Mouse (Mus musculus) C2C12 (cell line): ENCODE measurements around the gene Nxph4. TPM values are rescaled to one million over a fixed set of nuclear protein-coding genes. Genes with fewer than 3 reads are reported as not detected.
A peak's percentile ranks its signal among the peaks of the same experiment; 100 is the strongest.

ENCODE experiments used
- H3K27me3 ChIP-seq: one replicate; pipeline ENCODE4 v1.6.1; 2011; ENCODE audit not compliant: control insufficient read depth, insufficient read depth, insufficient read length
- H3K36me3 ChIP-seq: one replicate; pipeline ENCODE4 v1.6.1; 2011; ENCODE audit not compliant: control insufficient read depth, insufficient read depth
- H3K4me3 ChIP-seq: one replicate; pipeline ENCODE4 v1.5.1; 2011; ENCODE audit warnings: mild to moderate bottlenecking, control low read depth; ENCODE audit not compliant: poor library complexity, insufficient read depth, severe bottlenecking
- H3K79me2 ChIP-seq: one replicate; pipeline ENCODE4 v1.6.1; 2011; ENCODE audit not compliant: control insufficient read depth, insufficient read depth
- H3K79me3 ChIP-seq: one replicate; pipeline ENCODE4 v1.6.1; 2011; ENCODE audit warnings: low read depth, control low read depth
- H3ac ChIP-seq: one replicate; pipeline ENCODE3; 2011; ENCODE audit warnings: low read depth; ENCODE audit not compliant: control insufficient read depth, insufficient read length
- CEBPB ChIP-seq: IDR thresholded peaks from one replicate; pipeline ENCODE4 v1.6.1; 2011; ENCODE audit warnings: low read depth, mild to moderate bottlenecking, control low read depth, moderate library complexity
- CTCF ChIP-seq: IDR thresholded peaks from one replicate; pipeline ENCODE4 v1.5.1; 2011; ENCODE audit not compliant: control insufficient read depth, insufficient read depth, insufficient read length
- FOSL1 ChIP-seq: IDR thresholded peaks from one replicate; pipeline ENCODE4 v1.8.0; 2011; ENCODE audit warnings: mild to moderate bottlenecking, low read length; ENCODE audit not compliant: poor library complexity, insufficient read depth, severe bottlenecking
- MAX ChIP-seq: IDR thresholded peaks from one replicate; pipeline ENCODE4 v1.6.1; 2011; ENCODE audit warnings: mild to moderate bottlenecking, control low read depth
- MYOD1 ChIP-seq: IDR thresholded peaks from one replicate; pipeline ENCODE4 v1.6.1; 2011; ENCODE audit warnings: low read depth; ENCODE audit not compliant: control insufficient read depth, insufficient read length
- MYOG ChIP-seq: IDR thresholded peaks from one replicate; pipeline ENCODE4 v1.6.1; 2011; ENCODE audit not compliant: control insufficient read depth, insufficient read length; ENCODE audit errors: extremely low read depth
- USF1 ChIP-seq: IDR thresholded peaks from one replicate; pipeline ENCODE4 v1.6.1; 2011; ENCODE audit warnings: low read depth, mild to moderate bottlenecking, control low read depth, moderate library complexity
- polyA plus RNA-seq: library from polyadenylated mRNA; unstranded; fragments of >200 nt; fragmentation: generic; extraction: Trizol; gene quantifications from one replicate; pipeline ENCODE4 v1.2.1, GENCODE M21; 2012; ENCODE audit warnings: missing spikeins

The Nxph4 gene
- polyA plus RNA-seq, 1 experiment: 1.2 TPM

GRCm38 (mm10) chr10:127576381-127576961, 42.1 kb upstream of the Nxph4 start:
- Histone ChIP-seq H3ac (no peak overlapping the region), H3K27me3 (no peaks in the 10 kb centered on the region), H3K79me3 (peaks cover 3% of the 10 kb centered on the region), H3K4me3 (no peak overlapping the region), H3K36me3 (peaks cover 100% of the 10 kb centered on the region), H3K79me2 (no peaks in the 10 kb centered on the region)
- TF ChIP-seq CTCF (peak; percentile 75), USF1 (no peak), MAX (no peak), MYOD1 (no peak), FOSL1 (no peak), MYOG (no peak), CEBPB (peak; percentile 24)

GRCm38 (mm10) chr10:127575741-127576140, 41.4 kb upstream of the Nxph4 start:
- TF ChIP-seq USF1 (peak; percentile 11), MYOG (no peak)

GRCm38 (mm10) chr10:127572281-127572680, 37.9 kb upstream of the Nxph4 start:
- H3K4me3 ChIP-seq: no peak overlapping the region
- no peaks in the 10 kb centered on the region for H3K27me3 ChIP-seq
- peaks cover 2% of the 10 kb centered on the region for H3K79me3 ChIP-seq
- no peak overlapping the region for H3ac ChIP-seq
- peaks cover 98% of the 10 kb centered on the region for H3K36me3 ChIP-seq
- TF ChIP-seq MYOG (no peak), CEBPB (no peak), MAX (no peak), MYOD1 (no peak), CTCF (no peak), USF1 (no peak), FOSL1 (no peak)
- no peaks in the 10 kb centered on the region for H3K79me2 ChIP-seq

More at GRCm38 (mm10) chr10:127575741-127576140, 41.4 kb upstream of the Nxph4 start:
- H3K27me3 ChIP-seq: no peaks in the 10 kb centered on the region
- H3ac ChIP-seq: no peak overlapping the region
- peaks cover 3% of the 10 kb centered on the region for H3K79me3 ChIP-seq
- H3K4me3 ChIP-seq: no peak overlapping the region
- no peaks in the 10 kb centered on the region for H3K79me2 ChIP-seq
- peaks cover 100% of the 10 kb centered on the region for H3K36me3 ChIP-seq

- H3K4me3 ChIP-seq: no peak overlapping the region
- H3ac ChIP-seq: no peak overlapping the region
- no peaks in the 10 kb centered on the region for H3K27me3 ChIP-seq
- H3K79me2 ChIP-seq: no peaks in the 10 kb centered on the region
- TF ChIP-seq FOSL1 (no peak), CTCF (no peak), MYOG (no peak), MAX (no peak), MYOD1 (no peak), CEBPB (no peak), USF1 (no peak)
- H3K79me3 ChIP-seq: no peaks in the 10 kb centered on the region
- peaks cover 98% of the 10 kb centered on the region for H3K36me3 ChIP-seq
Observed at GRCm38 (mm10) chr10:127570937-127571641, 36.7 kb upstream of the Nxph4 start.

- Histone ChIP-seq H3K4me3 (no peak overlapping the region), H3ac (no peak overlapping the region), H3K27me3 (no peaks in the 10 kb centered on the region), H3K79me3 (no peaks in the 10 kb centered on the region), H3K36me3 (peaks cover 95% of the 10 kb centered on the region), H3K79me2 (no peaks in the 10 kb centered on the region)
- TF ChIP-seq FOSL1: no peak
- no peak for TF ChIP-seq USF1
- TF ChIP-seq MYOD1: no peak
- TF ChIP-seq CEBPB: no peak
- TF ChIP-seq CTCF: no peak
- no peak for TF ChIP-seq MAX
- TF ChIP-seq MYOG: no peak
Observed at GRCm38 (mm10) chr10:127570384-127570783, 36.0 kb upstream of the Nxph4 start.

- H3K36me3 ChIP-seq: peaks cover 93% of the 10 kb centered on the region
- no peaks in the 10 kb centered on the region for H3K27me3 ChIP-seq
- no peak overlapping the region for H3ac ChIP-seq
- H3K79me3 ChIP-seq: no peaks in the 10 kb centered on the region
- TF ChIP-seq CTCF (peak; percentile 27), MYOG (no peak)
- H3K4me3 ChIP-seq: no peak overlapping the region
- H3K79me2 ChIP-seq: no peaks in the 10 kb centered on the region
Observed at GRCm38 (mm10) chr10:127569450-127569849, 35.1 kb upstream of the Nxph4 start.
